Mouse (Mus musculus) CH12.LX (cell line): Measurements from ENCODE around the gene Grm2. TPM values are rescaled to one million over a fixed set of nuclear protein-coding genes. Genes with fewer than 3 reads are reported as not detected.
A peak's percentile ranks its signal among the peaks of the same experiment; 100 is the strongest.

ENCODE experiments used
- DNase-seq: peaks from one replicate; pipeline ENCODE4 v3.0.0-alpha.2; 2013; ENCODE audit errors: extremely low read depth
- H3K27ac ChIP-seq: 2 replicates; pipeline ENCODE4 v1.5.1; 2012; ENCODE audit warnings: low read depth, mild to moderate bottlenecking, control low read depth, moderate library complexity; ENCODE audit not compliant: insufficient read depth
- H3K27me3 ChIP-seq: replicated peaks from 2 replicates; pipeline ENCODE3; 2012; ENCODE audit warnings: inconsistent platforms
- H3K36me3 ChIP-seq, 2 experiments: replicated peaks in 1 of 2; 2 replicates each; pipeline versions ENCODE3 to v1.6.1; 2012; ENCODE audit warnings: inconsistent platforms in 1 of 2, low read length in 1 of 2, mild to moderate bottlenecking in 1 of 2, mixed read lengths in 1 of 2, moderate library complexity in 1 of 2; ENCODE audit not compliant: control insufficient read depth in 1 of 2, insufficient read depth in 1 of 2
- H3K4me1 ChIP-seq, 2 experiments: 2 replicates each; pipeline ENCODE4 v1.6.1; 2012; ENCODE audit warnings: inconsistent platforms in 1 of 2, moderate library complexity in 1 of 2; ENCODE audit not compliant: insufficient read depth in 2 of 2, control insufficient read depth in 1 of 2
- H3K4me2 ChIP-seq: 2 replicates; pipeline ENCODE4 v1.6.1; 2012; ENCODE audit warnings: low read depth, mild to moderate bottlenecking, control low read depth; ENCODE audit not compliant: poor library complexity, insufficient read depth, severe bottlenecking
- H3K4me3 ChIP-seq, 3 experiments: fragments of 150-350 bp in 1 of 3; sonication (generic) in 1 of 3; replicated peaks in 1 of 3; 2 replicates each; pipeline versions ENCODE3 to v1.5.1; 2011 to 2012; ENCODE audit warnings: low read depth in 2 of 3, low read length in 2 of 3, mild to moderate bottlenecking in 2 of 3, moderate library complexity in 2 of 3, control low read depth in 1 of 3, improper control_type of control experiment in 1 of 3, inconsistent platforms in 1 of 3, mixed read lengths in 1 of 3; ENCODE audit not compliant: poor library complexity in 1 of 3
- H3K79me2 ChIP-seq: replicated peaks from 2 replicates; pipeline ENCODE4 v1.6.1; 2012; ENCODE audit warnings: mild to moderate bottlenecking, moderate library complexity; ENCODE audit not compliant: control insufficient read depth, poor library complexity, insufficient read depth, severe bottlenecking; ENCODE audit errors: extremely low read depth
- H3K9ac ChIP-seq: 2 replicates; pipeline ENCODE4 v1.6.1; 2012; ENCODE audit warnings: low read depth, mild to moderate bottlenecking, control low read depth, moderate library complexity; ENCODE audit not compliant: insufficient read depth
- H3K9me3 ChIP-seq: replicated peaks from 2 replicates; pipeline ENCODE3; 2012; ENCODE audit warnings: low read length, inconsistent platforms, mixed read lengths
- BHLHE40 ChIP-seq: IDR thresholded peaks from 2 replicates; pipeline ENCODE4 v1.6.1; 2011; ENCODE audit warnings: mild to moderate bottlenecking, low read depth, low read length, improper control_type of control experiment
- CHD2 ChIP-seq: IDR thresholded peaks from 2 replicates; pipeline ENCODE4 v1.6.1; 2011; ENCODE audit warnings: low read length, improper control_type of control experiment
- EP300 ChIP-seq: IDR thresholded peaks from 2 replicates; pipeline ENCODE4 v1.6.1; 2011; ENCODE audit warnings: low read length, improper control_type of control experiment
- GABPA ChIP-seq: IDR thresholded peaks from 2 replicates; pipeline ENCODE4 v1.6.1; 2012; ENCODE audit warnings: low read depth, low read length, improper control_type of control experiment, inconsistent platforms; ENCODE audit not compliant: insufficient replicate concordance
- IRF4 ChIP-seq: IDR thresholded peaks from 2 replicates; pipeline ENCODE4 v1.6.1; 2014; ENCODE audit warnings: low read depth, mild to moderate bottlenecking, inconsistent platforms, low read length, improper control_type of control experiment
- JUN ChIP-seq: IDR thresholded peaks from 2 replicates; pipeline ENCODE4 v1.6.1; 2011; ENCODE audit warnings: low read depth, mild to moderate bottlenecking, low read length, improper control_type of control experiment, moderate library complexity; ENCODE audit not compliant: insufficient read depth
- JUND ChIP-seq: conservative IDR thresholded peaks from 2 replicates; pipeline ENCODE4 v1.6.1; 2011; ENCODE audit warnings: low read depth, low read length, improper control_type of control experiment
- MAFK ChIP-seq: IDR thresholded peaks from 2 replicates; pipeline ENCODE4 v1.6.1; 2011; ENCODE audit warnings: low read length, improper control_type of control experiment; ENCODE audit not compliant: insufficient replicate concordance
- MAZ ChIP-seq: IDR thresholded peaks from 2 replicates; pipeline ENCODE4 v1.6.1; 2012; ENCODE audit warnings: low read depth, mild to moderate bottlenecking, inconsistent platforms, low read length, improper control_type of control experiment, moderate library complexity
- MEF2A ChIP-seq: IDR thresholded peaks from 2 replicates; pipeline ENCODE4 v1.6.1; 2014; ENCODE audit warnings: low read depth, mild to moderate bottlenecking, inconsistent platforms, low read length, improper control_type of control experiment, borderline replicate concordance
- MYC ChIP-seq: IDR thresholded peaks from 2 replicates; pipeline ENCODE4 v1.6.1; 2011; ENCODE audit warnings: low read depth, mild to moderate bottlenecking, improper control_type of control experiment, low read length
- POLR2A ChIP-seq: IDR thresholded peaks from 2 replicates; pipeline ENCODE4 v1.6.1; 2011; ENCODE audit warnings: low read depth, mild to moderate bottlenecking, improper control_type of control experiment, low read length
- RCOR1 ChIP-seq: conservative IDR thresholded peaks from 2 replicates; pipeline ENCODE4 v1.6.1; 2012; ENCODE audit warnings: low read depth, mild to moderate bottlenecking, inconsistent platforms, low read length, improper control_type of control experiment
- TBP ChIP-seq: conservative IDR thresholded peaks from 2 replicates; pipeline ENCODE4 v1.6.1; 2011; ENCODE audit warnings: low read depth, low read length, improper control_type of control experiment
- TCF12 ChIP-seq: IDR thresholded peaks from 2 replicates; pipeline ENCODE4 v1.6.1; 2014; ENCODE audit warnings: low read depth, mild to moderate bottlenecking, inconsistent platforms, low read length, improper control_type of control experiment
- UBTF ChIP-seq: IDR thresholded peaks from 2 replicates; pipeline ENCODE4 v1.6.1; 2012; ENCODE audit warnings: low read depth, mild to moderate bottlenecking, inconsistent platforms, low read length, improper control_type of control experiment, moderate library complexity
- ZKSCAN1 ChIP-seq: IDR thresholded peaks from 2 replicates; pipeline ENCODE4 v1.6.1; 2012; ENCODE audit warnings: low read depth, inconsistent platforms, low read length, improper control_type of control experiment, borderline replicate concordance
- ZNF384 ChIP-seq: IDR thresholded peaks from 2 replicates; pipeline ENCODE4 v1.6.1; 2012; ENCODE audit warnings: low read depth, low read length, improper control_type of control experiment, inconsistent platforms
- dilution Hi-C: fragments of 300-500 bp; cut with MboI; formaldehyde crosslinking; loops from 2 replicates; pipeline ENCODE4 v1.14.3; 2020; ENCODE audit warnings: low sequenced_read_pairs; ENCODE audit not compliant: extremely low pct_unique_long_range_greater_than_20kb, extremely low pct_ligation_motif_present
- in situ Hi-C: fragments of 300-500 bp; cut with MboI; formaldehyde crosslinking; loops from 3 replicates; pipeline ENCODE4 v1.14.3; 2019; ENCODE audit warnings: low sequenced_read_pairs, low pct_ligation_motif_present, low pct_unique_long_range_greater_than_20kb, mixed read lengths
- polyA plus RNA-seq: library from polyadenylated mRNA; unstranded; fragments of >175 nt; gene quantifications from 2 replicates; pipeline ENCODE4 v1.2.1, GENCODE M21; 2012; ENCODE audit warnings: low read depth; ENCODE audit not compliant: insufficient read length
- total RNA-seq, 2 experiments: library from RNA; depleted of rRNA; stranded (reverse); fragments of 300-350 nt in 1 of 2; fragments of >200 nt in 1 of 2; gene quantifications; 2 replicates each; pipeline ENCODE4 v1.2.3; 2012 to 2014

The Grm2 gene
- total and polyA plus RNA-seq, 3 experiments: not detected

DNA sequence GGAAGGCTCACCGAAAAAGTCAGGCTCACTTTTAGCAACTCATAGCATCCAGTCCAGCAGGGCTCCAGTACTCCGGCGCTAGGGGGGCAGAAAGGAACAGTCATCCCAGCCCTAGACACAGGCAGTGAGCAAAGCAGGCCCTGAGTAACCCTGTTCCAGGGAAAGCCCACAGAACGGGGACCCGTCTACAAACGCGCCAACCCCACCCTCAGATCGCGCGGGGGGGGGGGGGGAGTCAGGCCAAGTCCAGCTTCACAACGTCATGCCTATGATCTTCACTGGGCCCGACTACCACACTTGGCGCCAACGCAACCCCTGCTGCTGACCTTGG lies 29.0 kb upstream of the Grm2 start:
- no peak for TF ChIP-seq EP300
- 0 out of 2 replicates have a peak, but pooled peaks have one; percentile 29 for TF ChIP-seq MAZ
- Histone ChIP-seq H3K27me3 (no peaks in the 10 kb centered on the region), H3K36me3 (peaks cover 11 to 42% of the 10 kb centered on the region in 2 experiments), H3K27ac (no peak overlapping the region), H3K4me1 (peaks cover 2 to 29% of the 10 kb centered on the region in 2 experiments), H3K4me2 (peak overlapping the region; percentile 57), H3K9ac (peak overlapping the region; percentile 46), H3K4me3 (peak overlapping the region; percentile 66 to 75 (median 73)), H3K9me3 (no peaks in the 10 kb centered on the region), H3K79me2 (no peaks in the 10 kb centered on the region)
- in situ Hi-C loops (loop anchor here (10.0 kb wide), 1 partner anchor 130 kb away; no protein-coding TSS in a partner anchor), dilution Hi-C loops (loop anchor here (25.0 kb wide), 1 partner anchor 102 kb away; the partner anchor contains the start of gene Rad54l2)
- peak; percentile 17 for DNase-seq

DNA sequence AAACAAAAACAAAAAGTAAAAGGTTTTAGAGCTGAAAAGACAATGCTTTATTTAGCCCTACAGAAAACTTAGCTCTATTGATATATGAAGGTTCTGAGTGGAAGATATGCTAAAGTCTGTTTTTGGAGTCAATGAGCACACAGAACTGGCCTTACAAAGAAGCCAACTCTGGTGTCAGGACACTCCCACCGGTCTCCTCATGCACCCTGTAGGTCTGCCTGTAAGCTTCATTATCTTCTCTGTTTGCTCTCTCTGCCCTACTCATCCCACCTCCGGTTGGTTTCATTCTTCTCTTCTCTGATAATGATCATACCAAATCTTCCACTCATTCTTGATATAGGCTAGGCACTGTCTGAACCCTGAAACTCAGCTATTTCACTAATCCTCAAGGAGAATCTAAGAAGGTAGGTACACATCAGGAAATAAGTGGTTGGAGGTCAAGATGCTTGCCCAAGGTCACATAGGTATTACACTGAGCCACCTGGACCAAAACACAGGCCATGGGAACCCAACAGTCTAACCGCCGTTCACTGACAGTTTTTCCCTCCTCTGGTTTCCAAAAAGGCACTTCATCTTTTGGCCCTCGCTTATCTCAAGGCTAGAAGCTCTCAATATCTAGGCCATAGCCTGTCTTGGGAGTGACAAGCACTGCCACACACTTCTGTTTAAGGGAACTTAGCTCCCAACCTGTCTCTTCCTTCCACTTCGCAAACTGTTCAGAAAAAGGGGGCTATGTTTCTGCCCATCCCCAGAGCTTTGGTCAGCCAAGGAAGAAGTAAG lies 28.4 kb upstream of the Grm2 start:
- Histone ChIP-seq H3K4me3 (peak overlapping the region; percentile 66 to 75 (median 73)), H3K36me3 (peaks cover 17 to 44% of the 10 kb centered on the region in 2 experiments), H3K9ac (peak overlapping the region; percentile 46), H3K4me2 (peak overlapping the region; percentile 57), H3K9me3 (no peaks in the 10 kb centered on the region), H3K79me2 (no peaks in the 10 kb centered on the region), H3K4me1 (peaks cover 2 to 29% of the 10 kb centered on the region in 2 experiments), H3K27ac (no peak overlapping the region), H3K27me3 (no peaks in the 10 kb centered on the region)
- no peak for TF ChIP-seq POLR2A
- no peak for TF ChIP-seq BHLHE40
- TF ChIP-seq UBTF: no peak
- TF ChIP-seq TBP: no peak
- TF ChIP-seq CHD2: no peak
- no peak for TF ChIP-seq GABPA
- TF ChIP-seq JUN: no peak
- no peak for TF ChIP-seq IRF4
- TF ChIP-seq ZNF384: no peak
- no peak for TF ChIP-seq TCF12
- no peak for TF ChIP-seq MEF2A
- TF ChIP-seq ZKSCAN1: no peak
- TF ChIP-seq JUND: no peak
- TF ChIP-seq MYC: no peak
- TF ChIP-seq MAFK: no peak
- TF ChIP-seq RCOR1: no peak
- TF ChIP-seq EP300: no peak
- no peak for DNase-seq
- dilution Hi-C loops: loop anchor here (25.0 kb wide), 1 partner anchor 103 kb away; the partner anchor contains the start of gene Rad54l2
- in situ Hi-C loops: loop anchor here (10.0 kb wide), 1 partner anchor 131 kb away; no protein-coding TSS in a partner anchor
